22 mouse cellular contexts compared by ENCODE assay signal in genomic region chr16:11457136-11457535, GRCm38 (mm10).
DNase-seq lines count a peak whose midpoint lies in the region; ATAC-seq and TF ChIP-seq lines count a peak whose summit lies in the region.
"Had no signal": no experiment of that assay in that cellular context is flagged by ENCODE, and none has a peak within 500 bp of the region (broad histone marks: within the 10 kb centered on the region; RNA-seq: fewer than 3 reads in every experiment).

No protein-coding gene starts in this region.

- WGBS in limb, embryonic 13.5 days, result 50% methylated on average over 5 of the region's 5 CpGs

- no peaks in the 10 kb centered on the region for H3K27me3 ChIP-seq in limb, embryonic 13.5 days
- H3K27me3 ChIP-seq: embryonic facial prominence, embryonic 12.5 days; forebrain, embryonic 15.5 days; lung, embryonic 15.5 days; midbrain, embryonic 13.5 days; neural tube, embryonic 13.5 days had no signal

- H3K27ac ChIP-seq in layer of hippocampus, adult 2 months, result peak overlapping the region; percentile 86
- peak overlapping the region; percentile 29 for H3K27ac ChIP-seq in limb, embryonic 13.5 days
- H3K27ac ChIP-seq: forebrain, embryonic 15.5 days; lung, embryonic 15.5 days; midbrain, embryonic 13.5 days had no signal

- no peak overlapping the region for H3K9ac ChIP-seq in limb, embryonic 13.5 days
- H3K9ac ChIP-seq: embryonic facial prominence, embryonic 12.5 days; forebrain, embryonic 15.5 days; lung, embryonic 15.5 days; midbrain, embryonic 13.5 days; neural tube, embryonic 13.5 days had no signal

- TF ChIP-seq CTCF in layer of hippocampus, adult 2 months (conservative IDR thresholded peaks at IDR 0.05), result no peak

- H3K36me3 ChIP-seq in limb, embryonic 13.5 days, result peaks cover 28% of the 10 kb centered on the region

- H3K4me1 ChIP-seq in limb, embryonic 13.5 days, result peaks cover 43% of the 10 kb centered on the region
- H3K4me1 ChIP-seq: forebrain, embryonic 15.5 days had no signal

- H3K9me3 ChIP-seq in limb, embryonic 13.5 days, result 0 out of 2 replicates have a peak, but pooled peaks cover 6% of the 10 kb centered on the region
- H3K9me3 ChIP-seq: forebrain, embryonic 15.5 days; lung, embryonic 15.5 days; neural tube, embryonic 13.5 days had no signal

- no peak overlapping the region for H3K4me2 ChIP-seq in limb, embryonic 13.5 days (replicated peaks)
- H3K4me2 ChIP-seq: embryonic facial prominence, embryonic 12.5 days; forebrain, embryonic 15.5 days; lung, embryonic 15.5 days; midbrain, embryonic 13.5 days; neural tube, embryonic 13.5 days had no signal

- no peak overlapping the region for H3K4me3 ChIP-seq in layer of hippocampus, adult 2 months
- H3K4me3 ChIP-seq in limb, embryonic 13.5 days, result no peak overlapping the region
- H3K4me3 ChIP-seq: embryonic facial prominence, embryonic 12.5 days; forebrain, embryonic 15.5 days; heart, embryonic 10.5 days; left cerebral cortex, adult 2 months; lung, embryonic 15.5 days; midbrain, embryonic 13.5 days; neural tube, embryonic 13.5 days had no signal

- DNase-seq in layer of hippocampus, adult 2 months (ENCODE audit: low spot score in 2 of 2), result no peak
- DNase-seq in layer of hippocampus, adult 9-10 months (ENCODE audit: low spot score), result no peak
- DNase-seq in thymus, postnatal 0 days (ENCODE audit: low spot score), result peak; percentile 57
- no peak for DNase-seq in thymus, adult 18-20 months
- no peak for DNase-seq in T-cell, adult 2 months (ENCODE audit: low spot score)
- DNase-seq: cerebellum, postnatal 10 days; gastrocnemius, postnatal 36 days; heart, postnatal 10 days; layer of hippocampus, adult 9-11 months; left cerebral cortex, postnatal 4 days; lung, postnatal 4 days; right cerebral cortex, adult 18-20 months had no signal

- ATAC-seq in limb, embryonic 13.5 days (ENCODE audit: low FRiP score, low read depth), result no peak
- no peak for ATAC-seq in activated CD4-positive, CD25-positive, alpha-beta regulatory T cell, adult 4 months
- no peak for ATAC-seq in frontal cortex, adult (ENCODE audit: low TSS enrichment)
- ATAC-seq: forebrain, embryonic 15.5 days; midbrain, embryonic 13.5 days had no signal
